Mouse (Mus musculus) cerebellum, adult 2 months (tissue): ENCODE results near the gene Ifitm1. TPM values are rescaled to one million over a fixed set of nuclear protein-coding genes. Genes with fewer than 3 reads are reported as not detected.
"Not testable (repeated sequence)": the region's sequence is repeated elsewhere in the genome, so short reads cannot be mapped to it uniquely, and the experiment has no call there.

ENCODE experiments used
- DNase-seq, 2 experiments: peaks; one replicate each; pipeline ENCODE4 v3.0.0; 2021
- H3K27ac ChIP-seq: fragments of 200-500 bp; 2 replicates; pipeline ENCODE4 v1.5.1; 2012; ENCODE audit warnings: low read length, control low read depth, inconsistent platforms; ENCODE audit not compliant: insufficient read depth
- H3K27me3 ChIP-seq: fragments of 200-500 bp; 2 replicates; pipeline ENCODE4 v1.6.1; 2012; ENCODE audit warnings: inconsistent platforms, mild to moderate bottlenecking, low read length, moderate library complexity; ENCODE audit not compliant: control insufficient read depth, insufficient read depth
- H3K4me1 ChIP-seq: fragments of 200-500 bp; 2 replicates; pipeline ENCODE4 v1.6.1; 2011; ENCODE audit warnings: low read length; ENCODE audit not compliant: control insufficient read depth, insufficient read depth
- H3K4me3 ChIP-seq: fragments of 200-500 bp; replicated peaks from 2 replicates; pipeline ENCODE3; 2011; ENCODE audit warnings: mild to moderate bottlenecking, low read depth, low read length, control low read depth; ENCODE audit not compliant: insufficient read depth
- CTCF ChIP-seq: fragments of 200-500 bp; IDR thresholded peaks from 2 replicates; pipeline ENCODE4 v1.5.1; 2011; ENCODE audit warnings: low read depth, mild to moderate bottlenecking, control low read depth, low read length, moderate library complexity, borderline replicate concordance; ENCODE audit not compliant: insufficient read depth
- POLR2A ChIP-seq: fragments of 200-500 bp; IDR thresholded peaks from 2 replicates; pipeline ENCODE4 v1.6.1; 2011; ENCODE audit warnings: low read length, control low read depth, borderline replicate concordance; ENCODE audit not compliant: insufficient read depth
- WGBS: fragments of 180-500 bp; shearing (Covaris S2); methylation state at CpG from one replicate; pipeline ENCODE4 v1.1.7; 2018; 5-methylcytosine and 5-hydroxymethylcytosine counted together
- polyA plus RNA-seq: library from polyadenylated mRNA; depleted of rRNA; stranded (reverse); fragments of >200 nt; gene quantifications from 2 replicates; pipeline ENCODE4 v1.2.3, GENCODE M21; 2012

Ifitm1 gene
- polyA plus RNA-seq, 1 experiment = 20.0 TPM

DNA sequence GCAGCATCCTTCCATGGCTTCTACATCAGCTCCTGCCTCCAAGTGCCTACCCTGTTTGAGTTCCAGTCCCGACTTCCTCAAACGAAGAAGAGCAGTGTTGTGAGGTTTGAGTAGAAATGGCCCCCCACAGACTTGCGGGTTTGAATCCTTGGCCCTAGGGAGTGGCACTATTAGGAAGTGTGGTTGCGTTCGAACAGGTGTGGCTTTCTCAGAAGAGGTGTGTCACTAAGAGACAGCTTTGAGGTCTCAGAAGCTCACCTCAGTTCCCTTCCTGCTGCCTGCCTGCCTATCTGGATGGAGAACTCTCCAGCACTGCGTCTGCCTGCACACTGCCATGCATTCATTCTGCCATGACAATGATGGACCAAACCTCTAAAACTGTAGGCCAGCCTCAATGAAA is 39.4 kb downstream of the Ifitm1 start:
- TF ChIP-seq CTCF (no peak), POLR2A (no peak)
- 91% methylated on average over 6 of the region's 6 CpGs for WGBS
- Histone ChIP-seq H3K27me3 (no peaks in the 10 kb centered on the region), H3K27ac (no peak overlapping the region), H3K4me3 (no peak overlapping the region), H3K4me1 (no peaks in the 10 kb centered on the region)
- no peak for DNase-seq

- Histone ChIP-seq H3K4me3 (no peak overlapping the region), H3K4me1 (no peaks in the 10 kb centered on the region), H3K27ac (no peak overlapping the region), H3K27me3 (no peaks in the 10 kb centered on the region)
- WGBS = 27% methylated on average over 5 of the region's 5 CpGs
- no peak for DNase-seq
- TF ChIP-seq POLR2A (no peak), CTCF (no peak)
Observed at GRCm38 (mm10) chr7:141006914-141007313, 39.9 kb downstream of the Ifitm1 start.

GRCm38 (mm10) chr7:141008312-141008761 is 41.3 kb downstream of the Ifitm1 start:
- WGBS = 9% methylated on average over 7 of the region's 7 CpGs
- peak in 1 of 2 experiments; percentile 12 for DNase-seq
- no peaks in the 10 kb centered on the region for H3K27me3 ChIP-seq

DNA sequence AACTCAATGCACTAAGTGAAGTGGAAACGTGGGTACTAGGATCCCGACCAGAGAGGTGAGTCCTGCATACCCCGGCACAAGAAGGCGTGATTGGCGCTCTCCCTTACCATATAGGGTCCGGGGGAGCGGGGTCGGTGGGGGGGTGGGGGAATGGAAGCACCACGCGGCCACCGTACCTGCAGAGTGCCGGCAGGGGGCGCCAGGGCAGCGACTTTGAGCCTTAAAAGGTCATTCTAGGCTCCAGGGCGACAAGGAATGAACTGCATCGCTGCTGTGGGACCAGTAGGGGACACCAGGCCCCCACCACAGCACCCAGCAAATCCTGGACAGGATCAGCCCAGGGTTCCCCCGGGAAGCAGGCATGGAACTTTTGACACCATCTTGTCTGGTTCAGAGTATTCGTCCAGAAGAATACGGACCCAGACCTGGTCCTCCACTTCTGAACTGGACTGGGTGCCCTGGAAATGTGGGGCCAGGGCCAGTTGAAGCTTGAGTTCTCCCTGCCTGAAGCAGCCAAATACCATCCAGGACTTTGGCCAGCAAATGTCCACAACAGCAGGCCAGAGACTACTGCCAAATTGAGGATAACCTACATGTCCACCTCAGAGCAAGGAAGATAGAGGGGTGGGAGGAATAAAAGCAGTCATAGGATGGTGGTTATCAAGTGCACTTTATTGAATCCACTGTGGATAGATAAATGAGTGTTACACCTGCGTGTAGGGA is 42.1 kb downstream of the Ifitm1 start:
- 8% methylated on average over 20 of the region's 20 CpGs for WGBS
- peak; percentile 50 to 55 for DNase-seq
- Histone ChIP-seq H3K4me1 (no peaks in the 10 kb centered on the region), H3K4me3 (no peak overlapping the region), H3K27ac (no peak overlapping the region), H3K27me3 (no peaks in the 10 kb centered on the region)
- peak; percentile 71 for TF ChIP-seq CTCF
- no peak for TF ChIP-seq POLR2A

More at GRCm38 (mm10) chr7:141008312-141008761, 41.3 kb downstream of the Ifitm1 start:
- no peak for TF ChIP-seq POLR2A
- no peak for TF ChIP-seq CTCF
- H3K27ac ChIP-seq = no peak overlapping the region
- H3K4me3 ChIP-seq = no peak overlapping the region
- no peaks in the 10 kb centered on the region for H3K4me1 ChIP-seq

GRCm38 (mm10) chr7:141009665-141010064 is 42.6 kb downstream of the Ifitm1 start:
- Histone ChIP-seq H3K27ac (no peak overlapping the region), H3K4me1 (no peaks in the 10 kb centered on the region), H3K27me3 (no peaks in the 10 kb centered on the region), H3K4me3 (no peak overlapping the region)
- DNase-seq = no peak
- 91% methylated on average over 9 of the region's 9 CpGs for WGBS
- TF ChIP-seq POLR2A (no peak), CTCF (no peak)

DNA sequence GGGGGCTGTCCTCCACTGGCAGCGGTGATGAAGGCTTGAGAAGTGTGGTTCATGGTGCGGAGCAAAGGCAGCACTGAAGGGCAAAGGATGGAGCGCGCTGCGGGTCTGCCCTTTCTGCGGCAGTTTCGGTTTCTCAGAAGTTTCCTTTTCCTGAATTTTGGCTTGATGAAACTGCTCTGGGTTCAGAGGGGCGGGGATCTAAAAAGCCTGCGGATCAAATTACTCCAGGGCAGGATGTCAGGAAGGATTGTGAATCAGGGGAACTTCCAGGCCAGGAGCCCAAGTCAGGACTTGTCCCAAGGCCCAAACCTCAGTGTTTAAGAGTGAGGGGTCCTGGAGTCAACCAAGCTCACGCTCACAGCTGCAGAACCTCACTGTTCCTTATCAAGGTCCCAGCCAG is 43.6 kb downstream of the Ifitm1 start, which contains the start of gene Ifitm3:
Gene Ifitm3, minus strand, starts transcription at position 178 of the 400 bp plus-strand sequence.
- H3K4me1 ChIP-seq = no peaks in the 10 kb centered on the region
- TF ChIP-seq POLR2A = no peak
- no peak for TF ChIP-seq CTCF
- H3K27me3 ChIP-seq = no peaks in the 10 kb centered on the region
- 48% methylated on average over 10 of the region's 10 CpGs for WGBS
- H3K27ac ChIP-seq = no peak within 1 kb of the TSS
- no peak within 1 kb of the TSS for H3K4me3 ChIP-seq
- no peak for DNase-seq

DNA sequence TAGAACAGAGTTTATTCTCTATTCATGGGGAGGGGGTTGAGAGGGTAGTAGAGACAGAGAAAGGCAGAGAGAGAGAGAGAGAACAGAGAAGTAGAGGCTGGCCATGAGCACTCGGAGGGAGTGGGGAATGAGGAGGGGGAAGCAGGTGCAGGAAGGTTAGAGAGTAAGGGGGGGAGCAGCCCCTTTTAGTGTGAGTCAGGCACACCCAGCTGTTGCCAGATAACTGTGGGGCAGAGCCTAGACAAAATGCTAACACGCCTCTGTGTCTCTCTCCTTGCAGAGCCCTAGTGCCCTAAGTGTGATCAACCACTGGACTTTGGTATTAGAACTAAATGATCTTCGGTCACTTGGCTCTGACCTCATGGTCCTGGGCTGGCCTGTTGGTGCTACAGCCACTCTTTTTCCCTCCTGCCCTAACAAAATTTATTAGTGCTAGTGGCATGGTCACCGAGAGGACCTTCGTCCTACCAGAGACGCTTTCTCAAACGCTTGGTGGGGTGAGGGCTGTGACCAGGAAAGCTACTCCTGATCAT is 44.3 kb downstream of the Ifitm1 start:
- WGBS = 91% methylated on average over 7 of the region's 7 CpGs
- Histone ChIP-seq H3K4me1 (no peaks in the 10 kb centered on the region), H3K4me3 (no peak overlapping the region), H3K27me3 (no peaks in the 10 kb centered on the region), H3K27ac (no peak overlapping the region)
- no peak for DNase-seq
- no peak for TF ChIP-seq POLR2A
- no peak for TF ChIP-seq CTCF

GRCm38 (mm10) chr7:141016707-141017697 is 50.0 kb downstream of the Ifitm1 start:
- no peak overlapping the region for H3K27ac ChIP-seq
- WGBS = 89% methylated on average over 10 of the region's 10 CpGs
- no peaks in the 10 kb centered on the region for H3K4me1 ChIP-seq
- DNase-seq = no peak
- no peak for TF ChIP-seq POLR2A
- TF ChIP-seq CTCF = no peak
- H3K27me3 ChIP-seq = no peaks in the 10 kb centered on the region
- H3K4me3 ChIP-seq = no peak overlapping the region

DNA sequence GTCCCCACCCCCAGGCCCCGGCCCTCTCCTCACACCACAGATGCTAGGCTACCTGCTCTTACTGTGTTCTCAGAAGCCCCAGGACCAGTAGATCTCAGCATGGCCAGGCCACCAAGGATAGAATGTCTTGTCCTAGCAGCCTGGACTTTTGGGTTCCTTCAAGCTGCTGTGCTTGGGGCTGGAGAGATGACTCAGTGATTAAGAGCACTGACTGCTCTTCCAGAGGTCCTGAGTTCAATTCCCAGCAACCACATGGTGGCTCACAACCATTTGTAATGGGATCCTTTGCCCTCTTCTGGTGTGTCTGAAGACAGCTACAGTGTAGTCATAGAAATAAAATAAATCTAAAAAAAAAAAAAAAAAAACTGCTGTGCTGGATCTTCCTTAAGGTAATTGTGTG is 50.8 kb downstream of the Ifitm1 start, which contains the start of gene Ifitm6:
Gene Ifitm6, minus strand, starts transcription at position 101 of the 400 bp plus-strand sequence.
- H3K4me3 ChIP-seq, DNase-seq, H3K4me1 ChIP-seq, H3K27me3 ChIP-seq, H3K27ac ChIP-seq: not testable (repeated sequence)
- WGBS = 76% methylated on average over 1 of the region's 1 CpGs
